Mouse (Mus musculus): ENCODE results near the gene Thada. TPM values are rescaled to one million over a fixed set of nuclear protein-coding genes. Genes with fewer than 3 reads are reported as not detected.
"Not testable (repeated sequence)": the region's sequence is repeated elsewhere in the genome, so short reads cannot be mapped to it uniquely, and the experiment has no call there.

Gene Thada
- total RNA-seq, 4 experiments from 2014 or later = 15.0 to 17.3 (median 15.6) TPM

DNA sequence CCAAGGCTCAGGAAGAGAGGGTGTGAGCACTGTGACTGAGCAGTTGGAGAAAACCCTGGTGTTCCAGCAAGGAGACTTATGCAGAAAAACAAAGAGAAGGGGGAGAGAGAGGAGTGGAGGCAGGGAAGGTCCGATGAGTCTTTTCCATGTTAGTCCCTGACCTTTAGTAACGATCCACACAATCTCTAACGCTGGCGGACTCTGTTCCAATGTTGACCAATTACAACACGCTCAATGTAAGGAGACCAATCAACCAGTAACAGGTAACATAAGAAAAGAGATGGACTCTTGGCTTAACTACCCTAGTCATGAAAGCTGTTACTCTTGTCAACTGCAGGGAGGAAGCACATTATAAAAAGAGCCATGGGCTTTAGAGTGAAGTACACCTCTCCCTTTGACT is 160.9 kb downstream of the Thada start:
- no peak for DNase-seq (ENCODE audit: low spot score in 2 of 2)

DNA sequence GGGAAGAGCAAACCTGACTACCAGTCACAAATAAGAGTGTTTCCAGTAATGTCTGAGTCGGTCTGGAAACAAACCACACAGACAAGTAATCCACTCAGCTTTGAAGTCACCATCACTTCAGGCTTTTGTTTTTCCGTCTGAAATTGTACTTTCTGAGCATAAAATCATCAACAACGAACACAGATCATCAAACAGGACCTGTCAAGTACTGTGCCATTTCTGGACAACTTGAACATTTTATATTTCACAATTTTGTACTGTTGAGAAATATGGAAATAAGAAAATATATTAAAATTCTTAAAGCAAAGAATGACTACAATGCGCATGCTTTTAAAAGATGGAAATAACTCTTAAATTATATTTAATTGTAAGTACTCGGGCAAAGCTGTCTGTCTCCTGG is 161.9 kb downstream of the Thada start:
- no peak for DNase-seq (ENCODE audit: low spot score in 2 of 2)

DNA sequence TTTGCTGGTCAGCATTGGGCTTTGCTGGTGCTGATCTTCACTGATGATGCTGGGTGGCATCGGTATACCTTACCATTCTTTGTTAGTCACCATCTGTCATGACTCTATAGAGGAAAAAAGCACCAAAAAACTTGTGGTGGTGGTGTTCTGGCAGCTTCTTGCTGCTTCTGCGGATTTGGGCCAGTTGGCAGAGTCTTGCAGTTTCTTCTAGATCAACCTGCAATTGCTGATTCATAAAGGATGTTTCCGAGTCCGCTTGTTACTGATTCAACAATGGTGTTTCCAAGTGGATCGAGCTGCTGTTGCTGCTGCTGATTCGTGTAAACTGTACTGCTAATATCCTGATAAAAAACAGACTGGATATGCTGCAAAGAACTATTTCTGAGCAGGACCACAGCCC is 168.0 kb downstream of the Thada start:
- no peak for DNase-seq (ENCODE audit: low spot score in 2 of 2)

DNA sequence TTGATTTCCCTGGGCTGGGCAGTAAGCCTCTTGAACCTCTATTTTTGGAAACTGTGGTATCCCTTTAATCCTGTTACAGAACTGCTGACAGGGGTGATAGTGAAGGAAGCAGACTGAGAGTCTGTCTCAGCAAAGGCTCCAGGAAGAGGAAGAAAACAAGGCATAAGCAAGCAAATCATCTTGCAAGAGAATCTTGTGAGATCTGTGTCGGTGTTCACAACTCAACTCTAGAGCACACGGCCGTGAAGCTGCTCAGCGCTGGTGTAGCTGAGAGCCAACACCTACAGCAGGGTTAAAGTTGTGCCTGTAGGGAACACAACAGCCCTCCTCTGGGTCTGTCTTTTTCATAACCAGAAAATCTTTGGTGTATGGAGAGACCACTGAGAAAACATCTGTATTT is 172.8 kb downstream of the Thada start:
- DNase-seq (ENCODE audit: low spot score in 2 of 2) = no peak

DNA sequence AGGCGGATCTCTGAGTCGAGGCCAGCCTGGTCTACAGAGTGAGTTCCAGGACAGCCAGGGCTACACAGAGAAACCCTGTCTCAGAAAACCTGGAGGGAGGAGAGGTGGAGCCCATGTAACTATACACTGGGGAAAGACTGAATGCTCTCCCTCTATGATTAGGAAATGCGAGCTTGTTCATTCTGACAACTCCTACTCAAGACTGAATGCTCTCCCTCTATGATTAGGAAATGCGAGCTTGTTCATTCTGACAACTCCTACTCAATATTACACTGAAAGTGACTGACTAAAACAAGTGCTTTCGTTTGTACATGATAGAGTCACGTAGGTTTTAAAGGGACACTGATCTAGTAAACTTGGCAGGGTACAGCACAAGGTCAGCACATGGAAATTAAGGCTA is 174.8 kb downstream of the Thada start:
- DNase-seq (ENCODE audit: low spot score in 2 of 2) = not testable (repeated sequence)

DNA sequence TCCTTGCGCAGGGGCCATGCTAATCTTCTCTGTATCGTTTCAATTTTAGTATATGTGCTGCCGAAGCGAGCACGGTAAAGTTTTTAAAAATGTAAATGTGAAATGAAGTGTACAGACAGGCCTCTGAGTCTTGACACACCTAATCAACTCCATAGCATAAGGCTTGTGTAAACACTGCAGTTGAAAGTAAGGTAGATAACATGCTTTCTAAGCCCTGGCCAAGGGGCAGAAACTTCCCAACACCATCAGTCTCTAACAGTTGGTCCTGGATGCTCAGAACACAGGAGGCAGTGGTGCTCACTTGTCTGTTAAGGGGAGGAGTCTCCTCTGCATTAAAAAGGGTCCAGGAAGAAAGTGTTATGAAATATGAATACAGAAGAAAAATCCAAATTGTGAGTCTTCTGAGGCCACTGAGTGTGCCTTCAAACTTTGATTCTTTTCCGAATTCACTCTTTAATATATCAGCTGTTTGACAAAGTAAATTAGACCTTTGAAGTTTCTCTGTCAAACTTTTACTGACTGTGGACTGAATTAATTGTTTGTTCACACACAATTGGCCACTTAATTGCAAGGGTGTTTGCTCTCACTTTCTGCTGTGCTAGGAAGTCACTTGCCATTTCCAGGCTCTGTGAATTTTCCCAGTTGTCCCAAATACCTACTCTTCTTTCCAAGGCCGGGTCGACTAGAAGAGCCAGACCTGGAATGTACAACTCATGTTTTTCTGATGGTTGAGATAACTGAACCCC is 178.2 kb downstream of the Thada start:
- DNase-seq (ENCODE audit: low spot score in 2 of 2) = no peak

DNA sequence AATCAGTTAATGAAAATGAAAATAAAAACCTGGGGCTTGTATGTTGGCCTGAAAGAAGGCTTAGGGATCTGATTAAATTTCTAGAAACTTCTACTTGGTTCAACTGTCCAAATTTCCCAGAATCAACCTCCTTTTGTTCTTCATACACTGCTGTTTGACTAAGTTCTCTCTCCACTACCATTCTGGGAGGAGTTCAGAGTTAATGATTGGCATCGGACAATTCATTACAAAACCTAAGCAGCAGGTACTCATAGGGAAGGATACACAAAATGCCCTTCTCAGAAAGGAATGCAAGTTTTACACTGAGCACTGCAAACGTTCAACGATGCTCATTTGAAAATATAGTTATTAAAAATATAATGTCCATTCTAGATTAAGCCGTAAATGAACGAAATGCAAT is 179.5 kb downstream of the Thada start:
- no peak for DNase-seq (ENCODE audit: low spot score in 2 of 2)

DNA sequence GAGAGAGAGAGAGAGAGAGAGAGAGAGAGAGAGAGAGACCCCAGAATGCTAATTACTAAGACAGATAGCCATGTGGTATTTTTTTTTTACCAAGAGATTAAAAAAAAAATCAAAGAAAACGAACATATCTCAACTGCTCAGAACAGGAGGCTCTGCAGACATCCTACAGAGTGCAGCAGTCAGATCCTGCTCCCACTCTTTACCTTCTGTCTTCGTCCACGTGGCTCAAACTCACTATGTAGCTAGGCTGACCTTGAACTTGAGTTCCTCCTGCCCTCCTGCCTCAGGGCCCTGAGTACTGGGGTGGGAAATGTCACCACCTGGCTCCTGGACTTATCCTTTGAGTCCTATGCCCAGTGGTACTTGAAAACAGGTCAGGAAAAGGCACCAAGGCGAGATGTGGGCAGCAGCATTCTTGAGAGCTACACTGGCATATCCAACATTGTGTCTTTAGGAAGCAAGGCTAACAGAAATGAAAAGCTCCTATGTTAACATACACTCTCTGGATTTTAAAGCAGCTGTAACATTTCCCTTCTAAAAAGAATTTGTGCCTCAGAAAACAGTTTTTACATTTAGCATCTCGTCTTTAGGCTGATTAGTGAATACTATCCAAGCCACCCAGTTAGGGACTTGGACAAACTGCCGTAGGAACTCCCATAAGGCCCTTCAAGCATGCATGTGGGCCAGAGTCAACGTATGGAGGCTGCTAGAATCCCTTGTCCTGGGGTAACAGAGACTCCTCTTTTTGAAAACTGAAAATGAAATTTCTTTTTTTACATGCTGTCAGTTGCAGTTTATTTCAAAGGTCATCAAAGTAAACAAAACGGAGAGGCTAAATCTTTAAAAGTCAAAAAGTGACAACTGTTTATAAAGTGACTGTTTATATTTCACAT is 183.4 kb downstream of the Thada start:
- DNase-seq (ENCODE audit: low spot score in 2 of 2) = no peak

DNA sequence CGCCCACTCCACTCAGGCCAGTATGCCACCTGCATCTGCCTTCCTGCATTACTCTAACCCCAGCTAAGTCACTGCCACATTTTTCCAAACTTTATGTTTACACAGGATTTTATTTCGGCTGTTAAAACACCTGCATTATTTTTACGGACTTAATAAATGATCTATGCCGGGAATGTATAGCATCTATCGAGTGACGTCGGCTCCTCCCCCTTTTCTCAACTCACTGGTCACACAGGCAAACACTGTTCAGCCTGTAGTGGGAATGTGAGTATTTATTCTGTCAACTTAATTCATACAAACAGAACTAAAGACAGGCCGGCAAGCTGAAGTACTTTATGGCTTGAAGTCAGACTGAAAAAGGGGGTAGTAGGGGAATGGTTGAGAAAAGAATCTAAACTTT is 187.0 kb downstream of the Thada start:
- DNase-seq (ENCODE audit: low spot score in 2 of 2) = no peak

DNA sequence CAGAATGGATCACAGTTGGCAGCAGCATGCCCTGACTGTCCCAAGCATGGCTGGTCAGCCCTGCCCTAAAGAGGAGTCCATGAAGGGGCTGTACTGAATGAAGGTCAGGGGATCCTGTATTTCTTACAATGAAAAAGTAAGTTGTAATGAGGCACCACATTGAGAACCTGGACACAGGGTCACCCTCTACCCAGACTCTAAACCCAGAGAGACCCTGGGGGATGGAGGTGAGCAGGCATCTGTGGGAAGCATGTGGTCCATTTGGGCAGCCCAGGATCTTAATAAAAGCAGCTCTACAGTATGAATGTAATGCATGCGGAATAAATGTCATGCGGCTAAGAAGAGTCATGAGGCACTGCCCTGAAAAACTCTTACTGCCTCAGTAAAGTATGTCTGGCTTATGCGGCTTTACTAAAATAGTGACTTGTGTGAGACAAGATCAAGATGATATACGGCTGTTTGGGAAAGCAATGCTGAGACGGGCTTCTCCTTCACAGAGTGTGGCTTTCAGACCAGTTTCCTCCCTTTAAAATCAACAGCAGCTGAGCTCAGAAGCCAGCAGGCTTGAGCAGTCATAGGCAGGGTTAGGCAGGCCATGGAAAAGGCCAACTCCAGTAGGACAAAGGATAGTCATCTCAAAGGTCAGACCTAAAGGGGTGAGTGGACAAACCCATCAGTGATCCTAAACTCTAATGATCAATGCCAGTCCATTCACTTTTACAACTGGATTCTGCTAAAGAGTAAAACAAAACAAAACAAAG is 187.6 kb downstream of the Thada start:
- DNase-seq (ENCODE audit: low spot score in 2 of 2) = no peak

DNA sequence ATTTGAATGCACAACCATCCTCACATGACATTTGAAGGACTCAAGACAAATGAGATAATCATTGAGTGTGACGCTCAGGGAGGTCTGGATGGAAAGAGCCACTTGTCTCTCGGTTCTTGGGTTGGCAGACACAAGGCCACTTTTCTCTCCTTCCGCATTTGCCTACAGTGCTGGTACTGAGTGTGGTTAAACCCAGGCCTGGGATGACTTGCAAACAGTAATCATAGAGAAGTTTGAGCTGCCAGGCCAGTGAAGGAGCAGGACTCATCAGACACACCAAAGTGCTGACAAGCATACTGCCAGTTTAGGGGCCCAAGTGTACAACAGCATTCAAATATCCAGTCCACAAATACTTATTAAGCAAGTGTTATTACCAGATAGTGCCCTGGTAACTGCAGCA is 191.0 kb downstream of the Thada start:
- no peak for DNase-seq (ENCODE audit: low spot score in 2 of 2)

DNA sequence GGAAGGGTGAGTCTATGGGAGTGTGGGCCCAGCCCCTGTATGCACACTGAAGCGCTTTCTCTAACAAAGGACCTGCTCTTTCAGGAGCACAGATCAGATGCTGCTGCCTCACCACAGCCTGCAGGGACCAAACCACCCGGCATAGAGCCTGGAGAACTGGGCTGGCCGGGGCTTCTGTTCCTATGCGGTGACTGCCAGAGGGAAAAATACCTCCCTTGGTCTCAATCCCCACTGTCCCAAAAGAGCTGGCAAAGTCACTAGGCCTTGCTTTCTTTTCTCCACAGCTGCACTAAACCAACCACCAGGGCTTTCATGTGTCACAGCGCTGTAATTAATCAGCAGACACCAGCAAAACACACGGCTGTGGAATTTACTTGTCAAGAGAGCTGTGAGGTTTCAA is 191.8 kb downstream of the Thada start:
- no peak for DNase-seq (ENCODE audit: low spot score in 2 of 2)

DNA sequence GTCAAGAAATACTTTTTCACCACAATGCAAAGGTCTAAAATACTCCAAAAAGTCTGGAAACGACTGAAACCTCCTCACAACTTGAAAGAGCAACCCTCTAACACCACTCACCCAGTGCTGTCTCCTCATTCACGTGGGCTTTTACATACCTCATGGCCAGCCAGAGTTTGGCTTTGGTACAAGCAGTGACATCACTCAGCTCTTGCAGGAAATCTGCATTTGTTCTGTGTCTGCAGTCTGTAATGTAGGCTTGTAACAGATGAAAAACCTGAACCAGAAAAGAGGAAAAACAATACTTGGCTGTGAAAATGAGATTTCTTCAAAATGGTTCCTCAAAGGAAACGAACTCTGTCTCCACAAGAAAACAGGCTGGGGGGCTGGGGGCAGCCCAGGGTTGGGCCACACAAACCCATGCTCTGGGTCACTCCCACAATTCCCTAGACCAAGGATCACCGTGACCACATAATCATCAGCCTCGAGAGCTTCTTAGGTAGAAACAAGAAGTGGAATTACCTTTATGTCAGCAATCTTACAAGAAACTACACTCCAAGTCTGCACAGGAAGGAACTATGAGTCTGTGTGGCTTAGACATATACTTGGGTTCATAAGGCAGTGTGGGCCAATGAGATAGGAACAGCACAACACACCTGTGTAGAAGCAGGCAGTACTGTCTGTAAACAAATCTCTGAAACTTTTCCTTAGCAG is 193.3 kb downstream of the Thada start:
- peak in 1 of 2 experiments; percentile 62 for DNase-seq (ENCODE audit: low spot score in 2 of 2)

DNA sequence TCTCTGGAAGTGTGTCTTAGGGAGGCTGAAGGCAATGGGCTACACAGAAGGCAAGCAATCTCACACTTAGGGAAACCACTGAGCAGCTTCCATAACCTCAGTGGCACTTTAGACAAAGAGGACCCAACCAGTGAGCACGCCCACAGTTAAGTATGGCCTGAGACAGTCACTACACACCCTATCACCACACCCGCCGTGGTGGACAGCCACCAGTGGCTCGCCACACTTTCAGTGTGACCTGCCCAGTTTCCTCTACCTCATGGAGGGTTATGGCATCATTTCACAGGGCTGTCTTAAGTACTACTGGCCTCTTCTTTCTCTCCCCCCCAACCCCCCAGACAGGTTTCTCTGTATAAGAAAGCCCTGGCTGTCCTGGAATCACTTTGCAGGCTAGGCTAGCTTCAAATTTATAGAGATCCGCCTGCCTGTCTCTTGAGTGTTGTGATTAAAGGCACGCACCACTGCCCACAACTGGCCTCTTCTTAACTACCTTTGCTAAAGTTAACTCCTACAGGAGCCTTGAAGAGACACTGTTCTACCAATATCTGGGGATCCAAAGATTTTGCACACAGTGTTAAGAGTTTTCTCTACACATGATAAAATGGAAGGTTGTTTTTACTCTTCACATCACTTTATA is 194.3 kb downstream of the Thada start:
- no peak for DNase-seq (ENCODE audit: low spot score in 2 of 2)

DNA sequence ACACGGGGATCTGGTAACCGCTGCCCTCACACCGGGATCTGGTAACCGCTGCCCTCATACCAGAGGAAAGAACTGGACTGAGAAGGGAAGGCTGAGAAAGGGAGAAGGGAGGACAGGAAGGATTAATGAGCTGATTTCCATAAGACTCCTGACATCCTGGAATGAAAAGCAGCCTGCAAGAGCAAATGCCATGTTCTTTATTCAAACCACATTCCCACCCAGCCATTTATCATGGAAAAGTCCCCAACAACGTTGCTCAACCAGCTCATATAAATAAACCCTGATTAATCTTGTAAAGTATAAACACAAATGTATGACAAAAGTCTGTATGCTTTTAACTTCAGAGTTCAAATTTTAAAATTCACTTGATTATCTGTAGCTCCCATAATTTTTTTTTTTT is 196.3 kb downstream of the Thada start:
- no peak for DNase-seq (ENCODE audit: low spot score in 2 of 2)

DNA sequence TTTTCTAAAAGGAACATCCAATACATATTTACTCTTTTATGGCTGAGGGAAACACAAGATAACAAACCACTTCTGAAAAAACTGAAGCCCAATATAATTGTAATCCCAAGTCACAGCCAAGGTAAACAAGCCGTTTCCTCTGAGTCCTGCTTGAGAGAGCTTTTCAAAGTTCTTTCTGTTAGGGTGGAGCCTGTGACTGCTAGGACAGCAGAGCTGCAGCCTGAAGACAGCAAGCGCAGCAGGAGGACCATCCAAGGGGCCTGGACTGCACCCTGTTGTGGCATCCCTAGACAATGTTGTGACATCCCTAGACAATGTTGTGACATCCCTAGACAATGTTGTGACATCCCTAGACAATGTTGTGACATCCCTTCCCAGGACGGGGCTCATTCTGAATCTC is 197.6 kb downstream of the Thada start:
- DNase-seq (ENCODE audit: low spot score in 2 of 2) = no peak

DNA sequence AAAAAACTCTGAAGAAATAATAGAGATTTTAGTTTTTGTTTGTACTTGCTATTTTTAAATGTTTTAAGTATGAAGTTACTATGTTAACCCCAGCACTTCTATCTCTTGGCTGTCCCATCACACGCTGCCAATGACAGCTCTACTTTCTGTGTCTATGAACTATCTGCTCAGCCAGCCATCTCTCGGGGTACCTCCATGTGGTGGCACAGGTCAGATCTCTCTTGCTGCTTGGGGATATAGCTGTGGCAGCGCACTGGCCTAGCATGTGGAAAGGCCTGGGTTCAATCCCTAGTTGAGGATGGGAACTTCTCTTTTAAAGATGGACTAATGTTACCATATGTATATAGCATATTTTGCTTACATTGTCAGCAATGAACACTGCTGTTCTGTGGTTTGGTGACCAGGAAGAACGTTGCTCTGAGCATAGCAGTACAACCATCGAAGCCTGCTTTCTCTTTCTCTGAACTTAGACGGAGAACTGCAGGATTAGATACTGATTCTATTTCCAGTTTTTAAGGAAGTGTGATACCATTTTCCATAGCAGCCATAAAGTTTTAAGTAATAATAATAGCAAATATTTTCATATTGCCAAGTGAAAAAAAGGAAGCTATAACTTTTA is 198.4 kb downstream of the Thada start:
- no peak for DNase-seq (ENCODE audit: low spot score in 2 of 2)

DNA sequence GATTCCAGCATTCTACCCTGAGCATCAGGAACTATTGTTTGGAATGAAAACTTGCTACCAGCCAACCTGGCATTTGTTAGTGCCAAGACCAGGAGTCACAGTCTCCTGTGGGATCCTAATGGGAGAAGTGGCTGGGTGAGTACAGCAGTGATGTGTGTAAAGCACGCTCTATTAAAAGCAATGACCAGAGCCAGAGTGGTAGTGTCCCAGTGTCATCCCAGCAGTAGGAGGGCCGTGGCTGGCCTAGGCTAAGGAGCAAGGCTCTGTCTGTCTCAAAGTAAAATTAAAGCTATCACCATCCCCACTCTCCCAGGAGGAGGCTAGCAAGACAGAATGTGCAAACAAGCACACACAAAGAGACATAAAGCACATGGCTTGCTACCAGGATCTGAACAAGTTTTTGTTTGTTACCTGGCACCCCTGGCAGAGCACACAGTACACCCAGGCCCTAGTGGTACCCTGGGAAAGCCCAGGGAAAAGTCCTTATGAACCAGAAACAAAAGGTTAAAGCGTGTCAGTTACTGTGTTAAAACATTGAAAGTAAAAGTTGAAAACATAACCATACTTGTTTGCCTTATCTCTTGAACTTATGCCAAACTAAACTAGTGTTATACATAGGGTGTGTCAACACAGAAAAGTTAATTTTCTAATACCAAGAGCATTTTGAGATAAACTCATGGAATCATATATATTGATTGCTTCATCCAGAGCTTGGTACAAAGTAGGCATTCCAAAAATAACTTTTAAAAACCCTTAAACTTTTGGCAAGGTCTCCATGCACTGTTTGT is 199.7 kb downstream of the Thada start:
- no peak for DNase-seq (ENCODE audit: low spot score in 2 of 2)

DNA sequence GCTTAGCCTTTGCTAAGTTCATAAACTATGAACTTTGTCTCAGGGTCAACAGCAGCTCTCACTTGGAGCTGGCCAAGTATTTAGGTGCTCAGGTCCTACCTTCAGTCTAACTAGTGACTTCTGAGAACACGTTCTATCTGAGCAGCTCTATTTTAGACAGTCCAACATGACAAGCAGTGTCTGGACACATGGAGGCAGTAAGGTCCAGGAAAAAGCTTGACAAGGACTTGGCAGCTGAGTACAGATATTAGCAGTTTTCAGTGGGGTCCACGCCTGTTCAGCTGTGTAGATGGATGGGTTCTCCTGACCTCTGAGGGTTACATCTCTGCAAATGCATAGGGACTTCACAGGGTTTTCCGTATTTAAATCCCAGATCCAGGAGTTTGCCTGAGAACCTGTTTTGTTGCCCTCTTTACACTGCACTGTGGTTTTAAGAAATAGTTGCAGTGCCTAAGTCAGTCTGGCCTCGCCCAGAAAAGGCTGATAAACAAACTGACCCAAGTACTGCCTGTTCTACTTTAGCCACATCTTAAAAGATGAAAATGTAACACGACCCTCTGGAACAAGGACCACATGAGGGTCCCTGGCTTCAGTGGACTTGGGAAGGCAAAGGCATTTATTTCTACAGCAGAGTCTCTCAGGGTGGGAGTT is 200.4 kb downstream of the Thada start:
- no peak for DNase-seq (ENCODE audit: low spot score in 2 of 2)
